Mouse (Mus musculus): Measurements from ENCODE around the gene Cep128.

Gene Cep128

GRCm38 (mm10) chr12:91176808-91177526 lies 207.2 kb downstream of the Cep128 start:
- DNase-seq = no peak

GRCm38 (mm10) chr12:91171613-91172012 lies 212.6 kb downstream of the Cep128 start:
- DNase-seq = no peak

GRCm38 (mm10) chr12:91161015-91161730 lies 223.0 kb downstream of the Cep128 start:
- no peak for DNase-seq

GRCm38 (mm10) chr12:91158481-91158880 lies 225.7 kb downstream of the Cep128 start:
- DNase-seq = no peak

- DNase-seq = no peak
Observed at GRCm38 (mm10) chr12:91154052-91154451, 230.2 kb downstream of the Cep128 start.

DNA sequence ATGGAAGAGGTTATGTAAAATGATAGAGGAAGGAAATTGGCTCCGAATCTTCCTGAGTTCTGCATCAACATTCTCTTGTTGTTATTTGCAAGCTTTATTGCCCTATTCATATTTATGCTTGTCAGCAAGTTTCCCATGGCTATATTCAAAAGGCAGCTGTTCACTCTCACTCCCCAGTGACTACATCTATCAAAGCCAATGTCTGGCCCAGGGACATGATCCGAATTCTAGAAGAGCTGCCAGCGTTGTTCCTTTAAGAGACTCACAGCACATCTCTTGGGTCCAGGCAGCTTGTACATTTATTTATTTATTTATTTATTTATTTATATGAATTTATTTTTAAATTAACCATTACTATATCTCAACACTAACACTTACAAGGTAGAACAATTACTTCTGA lies 235.1 kb downstream of the Cep128 start:
- no peak for DNase-seq

GRCm38 (mm10) chr12:91134740-91135517 lies 249.3 kb downstream of the Cep128 start:
- DNase-seq = no peak

DNA sequence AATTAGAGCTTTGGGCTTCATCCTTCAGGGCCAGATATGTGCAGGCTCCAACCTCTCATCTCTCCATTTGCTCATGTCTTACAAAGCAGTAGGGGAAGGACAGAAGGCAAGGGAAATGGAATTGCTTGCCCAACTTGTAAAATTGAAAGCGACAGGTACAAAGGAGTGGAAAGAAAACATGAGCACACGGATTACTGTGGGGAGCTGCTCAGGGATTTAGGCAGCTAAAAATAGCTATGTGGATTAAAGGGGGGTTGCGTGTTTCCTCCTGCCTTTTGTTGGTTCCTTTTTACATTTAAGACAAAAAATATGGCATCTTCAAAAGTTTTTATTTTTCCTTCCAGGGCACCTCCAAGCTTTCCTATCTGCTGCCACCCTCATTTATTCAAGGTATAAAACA lies 269.2 kb downstream of the Cep128 start:
- no peak for DNase-seq

DNA sequence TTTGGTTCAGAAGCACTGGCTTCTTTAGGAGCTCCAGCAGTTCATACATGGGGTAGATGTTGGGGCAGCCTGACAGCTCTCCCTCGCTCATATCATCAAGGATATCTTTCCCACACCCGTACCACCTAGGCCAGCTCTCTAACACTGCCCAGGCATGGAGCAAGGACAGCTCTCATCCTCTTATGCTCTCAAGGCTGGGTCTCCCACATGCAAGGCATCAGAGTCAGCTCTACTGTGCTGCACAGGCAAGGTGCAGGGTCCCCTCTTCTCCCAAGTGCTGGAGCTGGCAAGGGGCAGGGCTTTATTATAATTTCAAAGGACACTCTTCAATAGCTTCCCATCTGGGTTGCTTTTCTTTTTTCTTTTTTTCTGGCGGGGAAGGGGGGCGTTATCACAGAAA lies 280.9 kb downstream of the Cep128 start:
- no peak for DNase-seq

DNA sequence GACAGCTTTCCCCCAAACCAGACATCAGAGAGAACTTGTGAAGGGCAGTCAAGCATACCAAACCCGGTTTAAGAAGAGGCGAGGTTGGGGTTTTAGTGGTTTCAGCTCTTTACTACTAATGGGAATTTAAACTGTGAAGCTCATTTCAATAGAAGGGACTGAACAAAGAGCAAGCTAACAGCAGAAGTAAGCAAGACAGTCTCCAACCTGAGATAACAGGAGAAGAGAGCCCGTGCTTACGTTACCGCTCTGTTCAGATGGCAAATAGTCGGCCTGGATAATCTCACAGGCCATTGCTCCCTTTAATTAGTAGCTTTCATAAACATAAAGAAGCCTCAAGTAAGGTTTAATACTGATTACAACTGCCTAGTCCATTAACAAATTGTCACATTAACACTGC lies 286.3 kb downstream of the Cep128 start:
- DNase-seq = no peak

DNA sequence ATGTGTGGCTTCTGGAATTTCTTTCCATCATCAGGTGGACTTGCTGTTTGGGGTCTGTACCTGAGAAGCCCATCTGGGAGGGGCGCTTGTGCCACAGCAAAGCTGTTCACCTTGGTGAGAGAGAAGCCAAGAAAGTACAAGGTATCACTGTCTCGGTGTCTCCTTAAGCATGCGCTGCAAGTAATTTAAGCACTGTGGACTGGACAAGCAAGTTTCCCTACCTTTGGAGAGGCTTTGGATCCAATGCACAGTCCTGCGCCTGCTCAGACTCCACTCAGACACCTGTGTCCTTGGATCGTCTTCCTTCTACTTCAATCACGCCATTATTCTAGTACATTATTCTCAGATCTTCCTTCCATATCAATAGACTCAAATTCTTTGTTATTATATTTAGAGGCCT lies 288.0 kb downstream of the Cep128 start:
- DNase-seq = no peak

DNA sequence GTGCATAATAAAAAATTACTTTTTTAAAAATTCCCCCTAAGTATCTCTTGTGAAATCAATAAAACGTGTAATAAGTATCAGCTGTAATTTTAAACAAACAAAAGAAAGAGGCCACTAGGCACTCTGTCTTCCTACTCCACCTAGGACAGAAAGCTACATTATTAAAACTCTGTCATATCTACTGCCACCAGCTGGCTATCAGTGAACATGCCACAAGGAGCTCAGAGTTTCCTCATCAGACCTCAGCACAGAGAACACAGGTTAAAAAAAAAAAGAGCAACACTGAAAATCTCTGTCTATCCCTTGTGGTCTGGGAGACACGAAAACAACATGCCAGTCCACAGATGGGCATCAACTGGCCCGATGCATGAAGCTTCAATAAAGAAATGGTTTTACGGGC lies 295.9 kb downstream of the Cep128 start:
- DNase-seq = no peak

DNA sequence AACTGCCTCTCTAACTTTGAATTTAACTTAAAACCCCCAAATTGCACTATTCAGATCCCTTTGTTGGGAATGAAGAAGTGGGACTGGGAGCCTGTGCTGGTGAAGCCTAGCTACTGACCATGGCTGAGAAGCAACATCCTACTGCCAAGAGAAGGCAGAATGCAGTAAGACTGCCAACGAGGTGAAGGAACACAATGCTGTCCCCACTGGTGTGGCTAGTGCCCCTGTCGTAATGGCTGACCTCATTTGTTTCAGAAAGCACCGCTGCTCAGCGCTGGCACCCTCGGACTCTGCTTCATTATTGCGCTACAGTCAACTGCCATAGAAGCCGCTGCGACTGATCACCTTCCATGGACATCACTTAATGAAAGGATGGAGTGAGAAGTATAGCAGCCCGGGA lies 298.2 kb downstream of the Cep128 start:
- no peak for DNase-seq

DNA sequence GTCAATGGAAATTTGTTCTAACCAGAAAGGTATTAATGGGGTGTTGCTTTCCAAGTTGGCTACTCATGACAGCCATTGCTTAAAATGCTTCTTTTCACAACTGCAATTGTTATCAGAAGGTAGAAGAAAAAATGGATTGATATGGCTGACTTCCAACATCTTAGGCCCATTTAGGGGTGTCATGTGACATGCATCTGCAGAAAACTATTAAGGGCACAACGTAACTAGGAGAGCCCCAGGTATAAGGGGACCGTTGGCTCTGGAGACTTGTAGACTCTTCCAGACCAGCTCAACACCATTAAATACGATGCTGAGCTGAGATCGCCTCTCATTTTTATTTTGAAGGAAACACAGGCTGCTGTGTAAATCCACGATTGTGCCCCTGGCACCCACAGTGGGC lies 308.6 kb downstream of the Cep128 start:
- no peak for DNase-seq

DNA sequence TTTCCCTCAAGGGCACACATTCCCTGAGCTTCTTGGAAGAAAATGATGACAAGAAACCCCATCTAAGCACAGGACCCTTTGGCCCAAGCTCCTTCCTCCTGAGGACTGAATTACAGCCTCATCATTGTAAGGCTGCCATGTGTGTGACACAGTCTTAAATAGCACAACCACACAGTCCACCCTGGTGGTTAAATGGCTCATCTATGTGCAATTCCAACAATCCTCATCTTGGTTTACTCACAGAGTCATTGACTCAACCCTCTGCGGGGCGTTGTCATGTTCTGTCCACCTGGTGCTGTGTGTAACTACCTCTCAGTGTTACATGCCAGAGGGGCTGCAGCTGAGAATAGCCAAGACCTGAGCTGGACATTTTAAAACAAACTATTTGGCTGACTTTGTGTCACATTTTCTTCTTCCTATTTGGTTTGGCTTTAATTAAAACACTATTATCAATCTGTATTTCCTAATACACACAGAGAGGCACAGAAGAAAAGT lies 313.6 kb downstream of the Cep128 start:
- DNase-seq = no peak

- DNase-seq = no peak
Observed at GRCm38 (mm10) chr12:91067083-91067441, 317.1 kb downstream of the Cep128 start.

- no peak for DNase-seq
Observed at GRCm38 (mm10) chr12:91066286-91067082, 317.7 kb downstream of the Cep128 start.

DNA sequence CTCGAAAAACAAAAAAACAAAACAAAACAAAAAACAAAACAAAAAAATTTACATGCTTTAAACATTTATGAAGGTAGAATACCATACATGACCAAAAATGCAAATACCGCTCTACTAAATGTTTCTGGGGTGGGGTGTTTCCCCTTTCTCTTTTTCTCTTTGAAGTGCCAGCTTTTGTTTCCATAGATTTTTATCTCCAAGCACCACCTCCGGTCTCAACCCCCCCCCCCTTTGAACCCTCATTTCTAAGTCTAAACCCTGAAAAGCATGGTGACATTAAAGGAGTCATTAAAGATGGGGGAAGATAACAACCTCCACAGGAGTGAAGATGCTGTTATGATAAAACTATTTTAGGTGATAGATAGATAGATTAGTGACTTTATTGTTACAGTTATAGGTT lies 318.8 kb downstream of the Cep128 start:
- no peak for DNase-seq

DNA sequence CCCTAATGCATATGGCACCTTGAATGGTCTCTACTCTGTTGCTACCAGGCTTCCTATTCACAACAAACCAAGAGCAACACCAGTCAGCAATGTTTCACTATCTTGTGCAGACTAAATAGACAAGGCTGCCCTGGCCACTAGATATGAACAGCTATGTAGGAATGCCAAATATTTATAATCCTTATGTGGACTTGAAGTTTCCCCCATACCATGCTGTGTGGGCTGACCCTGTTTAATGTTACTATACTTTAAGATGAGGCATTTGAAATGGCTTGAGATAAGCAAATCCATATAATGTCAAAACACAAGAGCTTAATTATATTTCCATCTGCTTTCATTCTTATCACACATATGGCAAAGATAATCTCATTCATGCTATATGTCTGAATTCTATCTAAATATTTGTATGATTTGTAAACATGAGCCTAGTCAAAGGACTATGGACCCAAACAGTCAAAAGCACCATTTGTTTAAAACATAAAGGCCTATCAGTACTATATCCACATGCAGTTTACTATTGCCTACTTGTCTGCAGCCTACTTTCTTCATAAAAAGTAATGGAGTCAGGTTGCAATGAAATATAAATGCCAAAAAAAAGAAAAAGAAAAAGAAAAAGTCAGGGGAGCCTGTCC lies 319.7 kb downstream of the Cep128 start:
- no peak for DNase-seq

DNA sequence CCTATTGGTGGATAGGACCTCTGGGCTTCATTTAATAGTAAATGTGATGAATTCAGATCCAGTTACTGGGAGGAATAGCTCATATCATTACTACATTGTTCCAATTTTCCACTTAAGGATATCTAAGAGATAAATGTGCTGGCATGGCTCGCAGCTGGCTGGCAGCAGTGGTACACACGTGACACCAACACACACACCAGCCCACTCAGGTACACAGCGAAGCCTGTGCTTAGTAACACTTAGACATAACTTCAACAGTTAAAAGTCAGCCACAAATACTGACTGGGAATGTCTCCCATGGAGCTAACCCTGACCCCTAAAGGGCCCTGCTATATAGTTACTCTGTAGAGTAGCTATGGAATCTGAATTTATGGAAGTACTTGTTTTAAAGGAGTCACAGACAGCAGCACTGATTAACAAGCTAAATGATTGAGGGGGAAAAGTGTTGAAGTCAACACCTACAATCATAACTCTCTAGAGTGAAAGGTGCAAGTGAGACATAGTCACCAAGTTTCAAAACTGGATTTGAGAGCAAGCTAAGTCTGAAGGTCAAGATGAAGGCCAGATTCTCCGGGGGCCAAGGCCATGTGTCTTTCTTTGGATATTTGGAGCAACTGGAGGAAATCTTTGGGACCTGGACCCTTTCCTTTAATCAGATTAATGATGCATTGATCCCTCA lies 320.7 kb downstream of the Cep128 start:
- DNase-seq = no peak

DNA sequence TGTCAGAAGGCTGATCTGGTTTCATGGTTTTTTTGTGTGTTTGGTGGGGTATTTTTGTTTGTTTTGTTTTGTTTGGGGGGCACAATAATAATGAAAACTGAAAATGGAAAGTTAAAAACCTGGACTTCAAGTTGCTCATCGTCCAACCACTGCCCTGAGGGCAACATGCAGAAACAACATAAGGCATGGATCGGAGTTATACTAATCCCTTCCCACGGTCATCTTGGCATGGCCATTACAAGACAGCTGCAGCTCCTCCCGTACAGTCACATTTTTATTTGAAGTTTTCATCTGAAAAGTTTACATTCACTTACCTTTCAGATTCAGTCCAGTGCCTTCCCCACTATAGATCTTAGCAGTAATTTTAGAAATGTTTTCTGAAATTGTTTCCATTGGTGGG lies 321.5 kb downstream of the Cep128 start:
- no peak for DNase-seq

All from thymus, postnatal 25 days (tissue).